Mouse (Mus musculus): Measurements from ENCODE around the gene Prdx3. TPM values are rescaled to one million over a fixed set of nuclear protein-coding genes. Genes with fewer than 3 reads are reported as not detected.

The Prdx3 gene
- polyA plus RNA-seq, 1 experiment from 2014 or later, result 176 TPM

- Histone ChIP-seq H3K36me3 (peaks cover 20% of the 10 kb centered on the region), H3K4me2 (peak within 1 kb of the TSS; percentile 87), H3K9me3 (replicated peaks) (no peaks in the 10 kb centered on the region), H3K27me3 (replicated peaks) (no peaks in the 10 kb centered on the region), H3K4me1 (replicated peaks) (peaks cover 8% of the 10 kb centered on the region; the same call in 1 of the 2 replicates), H3K27ac (ENCODE audit: poor library complexity, severe bottlenecking) (peak within 1 kb of the TSS; percentile 69), H3K9ac (peak within 1 kb of the TSS; percentile 79), H3K4me3 (peak within 1 kb of the TSS; percentile 77)
- peak; percentile 97 for ATAC-seq (ENCODE audit: insufficient number of reproducible peaks, low FRiP score)
- 4% methylated on average over 30 of the region's 30 CpGs for WGBS
These were observed 13.3 kb downstream of the Prdx3 start, which contains the start of gene Sfxn4 for GRCm38 (mm10) chr19:60860868-60861700. Sfxn4 (minus strand) TSS chr19:60861479.

DNA sequence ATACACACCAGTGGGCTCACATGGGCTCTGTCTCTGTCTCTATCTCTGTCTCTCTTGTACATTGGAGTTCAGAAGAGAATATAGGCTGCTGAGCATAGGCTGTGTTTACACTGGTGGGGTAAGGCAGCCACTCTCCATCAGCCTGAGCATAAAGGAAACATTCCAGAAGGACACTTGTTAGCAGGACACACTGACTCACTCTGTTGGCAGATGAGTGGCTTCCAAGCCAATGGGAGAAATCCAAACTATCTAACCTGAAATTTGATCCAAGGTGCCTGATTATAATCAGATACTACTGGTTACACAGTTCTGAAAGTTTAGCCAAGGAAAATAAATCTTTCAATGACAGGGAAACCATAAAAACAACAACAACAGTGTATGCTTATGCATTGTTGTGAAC lies 28.6 kb downstream of the Prdx3 start:
- ATAC-seq (ENCODE audit: insufficient number of reproducible peaks, low FRiP score), result no peak
- Histone ChIP-seq H3K4me1 (replicated peaks) (no peaks in the 10 kb centered on the region), H3K9ac (no peak overlapping the region), H3K9me3 (replicated peaks) (no peaks in the 10 kb centered on the region), H3K4me3 (no peak overlapping the region), H3K27me3 (replicated peaks) (no peaks in the 10 kb centered on the region), H3K36me3 (peaks cover 26% of the 10 kb centered on the region), H3K27ac (ENCODE audit: poor library complexity, severe bottlenecking) (no peak overlapping the region), H3K4me2 (no peak overlapping the region)

- no peak overlapping the region for H3K27ac ChIP-seq (ENCODE audit: poor library complexity, severe bottlenecking)
These were observed 31.0 kb downstream of the Prdx3 start for GRCm38 (mm10) chr19:60843324-60843723.

DNA sequence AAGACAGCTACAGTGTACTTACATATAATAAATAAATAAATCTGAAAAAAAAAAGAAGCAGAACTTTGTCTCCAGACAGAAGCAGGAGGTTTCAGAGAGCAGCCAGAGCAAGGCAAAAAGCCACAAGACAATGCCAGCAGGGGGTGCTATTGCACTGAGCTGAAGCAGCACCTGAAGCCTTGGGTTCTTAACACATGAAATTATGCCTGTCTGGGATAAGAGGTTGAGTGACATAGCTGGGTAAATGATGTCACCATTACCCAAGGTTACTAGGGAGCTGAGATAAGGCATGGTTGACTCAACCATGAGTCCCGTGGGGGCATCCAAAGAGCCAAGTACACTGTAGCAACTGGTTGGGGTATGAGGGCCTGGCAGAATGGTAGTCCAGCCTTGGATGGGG lies 36.6 kb downstream of the Prdx3 start:
- peaks cover 11% of the 10 kb centered on the region; the same call in 1 of the 2 replicates for H3K4me1 ChIP-seq (replicated peaks)
- H3K9ac ChIP-seq, result no peak overlapping the region
- no peak overlapping the region for H3K4me3 ChIP-seq
- H3K9me3 ChIP-seq (replicated peaks), result no peaks in the 10 kb centered on the region
- no peak overlapping the region for H3K4me2 ChIP-seq
- no peak for ATAC-seq (ENCODE audit: insufficient number of reproducible peaks, low FRiP score)
- 47% methylated on average over 1 of the region's 1 CpGs for WGBS
- H3K27me3 ChIP-seq (replicated peaks), result no peaks in the 10 kb centered on the region
- H3K36me3 ChIP-seq, result peaks cover 60% of the 10 kb centered on the region
- no peak overlapping the region for H3K27ac ChIP-seq (ENCODE audit: poor library complexity, severe bottlenecking)

More at GRCm38 (mm10) chr19:60843324-60843723, 31.0 kb downstream of the Prdx3 start:
- H3K36me3 ChIP-seq, result peaks cover 31% of the 10 kb centered on the region
- no peak overlapping the region for H3K9ac ChIP-seq
- H3K4me1 ChIP-seq (replicated peaks), result peaks cover 4% of the 10 kb centered on the region; the same call in 1 of the 2 replicates
- no peaks in the 10 kb centered on the region for H3K9me3 ChIP-seq (replicated peaks)
- no peak overlapping the region for H3K4me2 ChIP-seq
- no peak overlapping the region for H3K4me3 ChIP-seq
- no peak for ATAC-seq (ENCODE audit: insufficient number of reproducible peaks, low FRiP score)
- no peaks in the 10 kb centered on the region for H3K27me3 ChIP-seq (replicated peaks)

GRCm38 (mm10) chr19:60818677-60819076 lies 55.7 kb downstream of the Prdx3 start:
- no peak for ATAC-seq (ENCODE audit: insufficient number of reproducible peaks, low FRiP score)
- no peak overlapping the region for H3K27ac ChIP-seq (ENCODE audit: poor library complexity, severe bottlenecking)

More at GRCm38 (mm10) chr19:60818677-60819076, 55.7 kb downstream of the Prdx3 start:
- Histone ChIP-seq H3K9me3 (replicated peaks) (no peaks in the 10 kb centered on the region), H3K36me3 (peaks cover 64% of the 10 kb centered on the region), H3K4me1 (replicated peaks) (no peaks in the 10 kb centered on the region), H3K9ac (no peak overlapping the region), H3K4me3 (no peak overlapping the region), H3K4me2 (no peak overlapping the region), H3K27me3 (replicated peaks) (no peaks in the 10 kb centered on the region)
- WGBS, result 88% methylated on average over 6 of the region's 6 CpGs

Other genes with a start within 250 kb of the Prdx3 start
- gene Nanos1, start 118.6 kb downstream of the Prdx3 start, polyA plus RNA-seq (2016; fragmentation: Nextera tagmentation; extraction: Ambion mirVana), result 1.5 and 2.1 TPM in 2 replicates
- 124 TPM in 2 replicates for gene Eif3a, start 83.9 kb downstream of the Prdx3 start, polyA plus RNA-seq (2016; fragmentation: Nextera tagmentation; extraction: Ambion mirVana)
- 22.3 and 25.9 TPM in 2 replicates for gene Fam45a, start 63.0 kb downstream of the Prdx3 start, polyA plus RNA-seq (2016; fragmentation: Nextera tagmentation; extraction: Ambion mirVana)
- gene Sfxn4, start 13.1 kb downstream of the Prdx3 start, polyA plus RNA-seq (2016; fragmentation: Nextera tagmentation; extraction: Ambion mirVana), result 7.2 and 7.4 TPM in 2 replicates
- 4.7 and 5.1 TPM in 2 replicates for gene Grk5, start 15.2 kb upstream of the Prdx3 start, polyA plus RNA-seq (2016; fragmentation: Nextera tagmentation; extraction: Ambion mirVana)